Mouse (Mus musculus) heart, embryonic 13.5 days (tissue): ENCODE data around the gene Coq10b. TPM values are rescaled to one million over a fixed set of nuclear protein-coding genes. Genes with fewer than 3 reads are reported as not detected.
A peak's percentile ranks its signal among the peaks of the same experiment; 100 is the strongest.
"Not testable (repeated sequence)": the region's sequence is repeated elsewhere in the genome, so short reads cannot be mapped to it uniquely, and the experiment has no call there.

Source experiments
- ATAC-seq: fragments of 200-750 bp; cut with Nextera tagmentation; 2 replicates; pipeline ENCODE4 v1.8.0; 2017; ENCODE audit warnings: moderate TSS enrichment; ENCODE audit not compliant: insufficient number of reproducible peaks, low FRiP score, low TSS enrichment; ENCODE audit errors: extremely low read depth
- H3K27ac ChIP-seq: fragments of 300-500 bp; sonication (generic); replicated peaks from 2 replicates; pipeline ENCODE4 v1.5.1; 2015; ENCODE audit warnings: moderate library complexity, mild to moderate bottlenecking, inconsistent platforms
- H3K27me3 ChIP-seq: fragments of 300-500 bp; sonication (generic); replicated peaks from 2 replicates; pipeline ENCODE4 v1.6.1; 2015; ENCODE audit warnings: mild to moderate bottlenecking, inconsistent platforms
- H3K36me3 ChIP-seq: fragments of 300-500 bp; sonication (generic); 2 replicates; pipeline ENCODE4 v1.6.1; 2015; ENCODE audit warnings: mild to moderate bottlenecking, inconsistent platforms
- H3K4me1 ChIP-seq: fragments of 300-500 bp; sonication (generic); 2 replicates; pipeline ENCODE4 v1.6.1; 2015; ENCODE audit warnings: inconsistent platforms
- H3K4me2 ChIP-seq: fragments of 300-500 bp; sonication (generic); 2 replicates; pipeline ENCODE4 v1.6.1; 2015; ENCODE audit warnings: inconsistent platforms, mild to moderate bottlenecking, moderate library complexity
- H3K4me3 ChIP-seq: fragments of 300-500 bp; sonication (generic); 2 replicates; pipeline ENCODE4 v1.5.1; 2015; ENCODE audit warnings: moderate library complexity, mild to moderate bottlenecking, inconsistent platforms
- H3K9ac ChIP-seq: fragments of 300-500 bp; sonication (generic); 2 replicates; pipeline ENCODE4 v1.6.1; 2015; ENCODE audit warnings: inconsistent platforms, mild to moderate bottlenecking, moderate library complexity
- H3K9me3 ChIP-seq: fragments of 300-500 bp; sonication (generic); 2 replicates; pipeline ENCODE4 v1.6.1; 2016; ENCODE audit warnings: inconsistent platforms
- WGBS: fragments of 180-500 bp; shearing (Covaris S2); methylation state at CpG from one replicate; pipeline ENCODE4 v1.1.7; 2015; ENCODE audit warnings: mixed read lengths; 5-methylcytosine and 5-hydroxymethylcytosine counted together
- polyA plus RNA-seq: library from polyadenylated mRNA; unstranded; fragments of >200 nt; fragmentation: Nextera tagmentation; extraction: Ambion mirVana; gene quantifications from 2 replicates; pipeline ENCODE4 v1.2.1, GENCODE M21; 2015

Coq10b gene
- polyA plus RNA-seq, 1 experiment from 2014 or later = 20.9 TPM

- 84% methylated on average over 5 of the region's 5 CpGs for WGBS
- Histone ChIP-seq H3K4me1 (0 out of 2 replicates have a peak, but pooled peaks cover 2% of the 10 kb centered on the region), H3K27ac (no peak overlapping the region), H3K9ac (no peak overlapping the region), H3K9me3 (no peaks in the 10 kb centered on the region), H3K27me3 (no peaks in the 10 kb centered on the region), H3K4me2 (no peak overlapping the region), H3K36me3 (peaks cover 54% of the 10 kb centered on the region), H3K4me3 (no peak overlapping the region)
- no peak for ATAC-seq
Observed at GRCm38 (mm10) chr1:55061099-55061498, 8.5 kb downstream of the Coq10b start.

- Histone ChIP-seq H3K27me3 (no peaks in the 10 kb centered on the region), H3K9ac (no peak overlapping the region), H3K4me1 (0 out of 2 replicates have a peak, but pooled peaks cover 2% of the 10 kb centered on the region), H3K4me2 (no peak overlapping the region), H3K27ac (no peak overlapping the region), H3K36me3 (peaks cover 54% of the 10 kb centered on the region), H3K9me3 (no peaks in the 10 kb centered on the region), H3K4me3 (no peak overlapping the region)
- ATAC-seq = no peak
- 86% methylated on average over 4 of the region's 4 CpGs for WGBS
Observed at GRCm38 (mm10) chr1:55061772-55062171, 9.2 kb downstream of the Coq10b start.

GRCm38 (mm10) chr1:55072328-55072727 lies 19.8 kb downstream of the Coq10b start:
- H3K27me3 ChIP-seq, H3K9ac ChIP-seq, ATAC-seq, H3K4me3 ChIP-seq, H3K4me2 ChIP-seq, H3K9me3 ChIP-seq, H3K27ac ChIP-seq: not testable (repeated sequence)
- peaks cover 21% of the 10 kb centered on the region for H3K4me1 ChIP-seq
- peaks cover 68% of the 10 kb centered on the region for H3K36me3 ChIP-seq

- H3K27ac ChIP-seq = peak overlapping the region; percentile 58; the same call in 1 of the 2 replicates
- no peaks in the 10 kb centered on the region for H3K27me3 ChIP-seq
- no peaks in the 10 kb centered on the region for H3K9me3 ChIP-seq
- 32% methylated on average over 2 of the region's 2 CpGs for WGBS
- no peak; the same call in 1 of the 2 replicates for ATAC-seq
- no peak overlapping the region for H3K4me3 ChIP-seq
- peaks cover 72% of the 10 kb centered on the region for H3K36me3 ChIP-seq
- no peak overlapping the region for H3K4me2 ChIP-seq
- H3K4me1 ChIP-seq = peaks cover 21% of the 10 kb centered on the region
- no peak overlapping the region for H3K9ac ChIP-seq
Observed at GRCm38 (mm10) chr1:55074757-55075156, 22.2 kb downstream of the Coq10b start.

GRCm38 (mm10) chr1:55075652-55076394 lies 23.3 kb downstream of the Coq10b start:
- H3K36me3 ChIP-seq = peaks cover 74% of the 10 kb centered on the region
- no peak for ATAC-seq
- WGBS = 36% methylated on average over 5 of the region's 5 CpGs
- H3K27me3 ChIP-seq = no peaks in the 10 kb centered on the region
- H3K4me3 ChIP-seq = no peak overlapping the region
- no peak overlapping the region for H3K4me2 ChIP-seq
- peaks cover 21% of the 10 kb centered on the region for H3K4me1 ChIP-seq
- H3K27ac ChIP-seq = peak overlapping the region; percentile 58
- H3K9me3 ChIP-seq = no peaks in the 10 kb centered on the region
- no peak overlapping the region for H3K9ac ChIP-seq

- Histone ChIP-seq H3K9me3 (no peaks in the 10 kb centered on the region), H3K27ac (no peak overlapping the region), H3K9ac (no peak overlapping the region), H3K4me1 (peaks cover 21% of the 10 kb centered on the region), H3K4me3 (no peak overlapping the region), H3K27me3 (no peaks in the 10 kb centered on the region), H3K4me2 (no peak overlapping the region), H3K36me3 (peaks cover 74% of the 10 kb centered on the region)
- ATAC-seq = no peak
Observed at GRCm38 (mm10) chr1:55076395-55076743, 23.8 kb downstream of the Coq10b start.

GRCm38 (mm10) chr1:55076849-55077516 lies 24.4 kb downstream of the Coq10b start:
- WGBS = 80% methylated on average over 2 of the region's 2 CpGs
- no peak for ATAC-seq
- H3K4me2 ChIP-seq = no peak overlapping the region
- no peaks in the 10 kb centered on the region for H3K9me3 ChIP-seq
- no peak overlapping the region for H3K27ac ChIP-seq
- no peak overlapping the region for H3K4me3 ChIP-seq
- H3K36me3 ChIP-seq = peaks cover 74% of the 10 kb centered on the region
- H3K4me1 ChIP-seq = peaks cover 21% of the 10 kb centered on the region
- H3K27me3 ChIP-seq = no peaks in the 10 kb centered on the region
- no peak overlapping the region for H3K9ac ChIP-seq

GRCm38 (mm10) chr1:55079677-55080076 lies 27.1 kb downstream of the Coq10b start:
- H3K9ac ChIP-seq = no peak overlapping the region
- no peak for ATAC-seq
- WGBS = 91% methylated on average over 4 of the region's 4 CpGs
- no peak overlapping the region for H3K4me2 ChIP-seq
- H3K27me3 ChIP-seq = no peaks in the 10 kb centered on the region
- H3K4me1 ChIP-seq = peaks cover 25% of the 10 kb centered on the region
- H3K36me3 ChIP-seq = peaks cover 87% of the 10 kb centered on the region
- H3K9me3 ChIP-seq = peaks cover 6% of the 10 kb centered on the region; the same call in 1 of the 2 replicates
- no peak overlapping the region for H3K4me3 ChIP-seq
- H3K27ac ChIP-seq = no peak overlapping the region

- WGBS = 81% methylated on average over 1 of the region's 1 CpGs
- H3K36me3 ChIP-seq = peaks cover 89% of the 10 kb centered on the region
- H3K4me2 ChIP-seq = no peak overlapping the region
- H3K27me3 ChIP-seq = no peaks in the 10 kb centered on the region
- peaks cover 6% of the 10 kb centered on the region; the same call in 1 of the 2 replicates for H3K9me3 ChIP-seq
- H3K4me1 ChIP-seq = peaks cover 32% of the 10 kb centered on the region
- ATAC-seq = no peak
- H3K27ac ChIP-seq = no peak overlapping the region
- H3K9ac ChIP-seq = no peak overlapping the region
- no peak overlapping the region for H3K4me3 ChIP-seq
Observed at GRCm38 (mm10) chr1:55082106-55082505, 29.5 kb downstream of the Coq10b start.

GRCm38 (mm10) chr1:55085781-55086366 lies 33.3 kb downstream of the Coq10b start:
- no peaks in the 10 kb centered on the region for H3K27me3 ChIP-seq
- peak overlapping the region; percentile 90 for H3K4me2 ChIP-seq
- no peak for ATAC-seq
- peak overlapping the region; percentile 95 for H3K9ac ChIP-seq
- peaks cover 6% of the 10 kb centered on the region; the same call in 1 of the 2 replicates for H3K9me3 ChIP-seq
- no peak overlapping the region for H3K27ac ChIP-seq
- peaks cover 48% of the 10 kb centered on the region for H3K4me1 ChIP-seq
- peak overlapping the region; percentile 85 for H3K4me3 ChIP-seq
- peaks cover 61% of the 10 kb centered on the region for H3K36me3 ChIP-seq
- WGBS = 52% methylated on average over 7 of the region's 7 CpGs

GRCm38 (mm10) chr1:55086868-55087400 lies 34.4 kb downstream of the Coq10b start:
- H3K9me3 ChIP-seq = peaks cover 6% of the 10 kb centered on the region; the same call in 1 of the 2 replicates
- peak overlapping the region; percentile 85 for H3K4me3 ChIP-seq
- H3K27me3 ChIP-seq = no peaks in the 10 kb centered on the region
- under 1% methylated on average over 13 of the region's 13 CpGs for WGBS
- peaks cover 61% of the 10 kb centered on the region for H3K36me3 ChIP-seq
- H3K4me2 ChIP-seq = peak overlapping the region; percentile 90
- ATAC-seq = no peak
- H3K27ac ChIP-seq = peak overlapping the region; percentile 97
- H3K4me1 ChIP-seq = peaks cover 48% of the 10 kb centered on the region
- H3K9ac ChIP-seq = peak overlapping the region; percentile 95
